Mouse (Mus musculus) lung, postnatal 0 days (tissue): Measurements from ENCODE around the gene Scgb1b27. TPM values are rescaled to one million over a fixed set of nuclear protein-coding genes. Genes with fewer than 3 reads are reported as not detected.

Experiments
- polyA plus RNA-seq: library from polyadenylated mRNA; unstranded; fragments of >200 nt; fragmentation: Nextera tagmentation; extraction: Ambion mirVana; gene quantifications from 2 replicates; pipeline ENCODE4 v1.2.1, GENCODE M21; 2015

Scgb1b27 gene
- polyA plus RNA-seq, 1 experiment from 2014 or later: not detected

Other genes with a start within 250 kb of the Scgb1b27 start
- gene Scgb2b26, start 76.4 kb upstream of the Scgb1b27 start, polyA plus RNA-seq: not detected in 2 replicates
- gene Scgb2b27, start 7.5 kb upstream of the Scgb1b27 start, polyA plus RNA-seq: not detected in 2 replicates
- not detected in 2 replicates for gene Scgb1b30, start 73.9 kb downstream of the Scgb1b27 start, polyA plus RNA-seq
- 7.9 and 8.5 TPM in 2 replicates for gene Wtip, start 111.8 kb downstream of the Scgb1b27 start, polyA plus RNA-seq
- 82.8 and 91.2 TPM in 2 replicates for gene Uba2, start 148.1 kb downstream of the Scgb1b27 start, polyA plus RNA-seq
- 34.0 and 37.9 TPM in 2 replicates for gene Pdcd2l, start 175.2 kb downstream of the Scgb1b27 start, polyA plus RNA-seq
- 122 and 123 TPM in 2 replicates for gene Gpi1, start 208.9 kb downstream of the Scgb1b27 start, polyA plus RNA-seq
- gene Gm6096, start 229.6 kb downstream of the Scgb1b27 start, polyA plus RNA-seq: not detected in 2 replicates